Mouse (Mus musculus): ENCODE measurements around the gene Capn11. TPM values are rescaled to one million over a fixed set of nuclear protein-coding genes. Genes with fewer than 3 reads are reported as not detected.

Capn11 gene
- total RNA-seq, 2 experiments from 2014 or later, result 0.68 to 3.0 TPM

DNA sequence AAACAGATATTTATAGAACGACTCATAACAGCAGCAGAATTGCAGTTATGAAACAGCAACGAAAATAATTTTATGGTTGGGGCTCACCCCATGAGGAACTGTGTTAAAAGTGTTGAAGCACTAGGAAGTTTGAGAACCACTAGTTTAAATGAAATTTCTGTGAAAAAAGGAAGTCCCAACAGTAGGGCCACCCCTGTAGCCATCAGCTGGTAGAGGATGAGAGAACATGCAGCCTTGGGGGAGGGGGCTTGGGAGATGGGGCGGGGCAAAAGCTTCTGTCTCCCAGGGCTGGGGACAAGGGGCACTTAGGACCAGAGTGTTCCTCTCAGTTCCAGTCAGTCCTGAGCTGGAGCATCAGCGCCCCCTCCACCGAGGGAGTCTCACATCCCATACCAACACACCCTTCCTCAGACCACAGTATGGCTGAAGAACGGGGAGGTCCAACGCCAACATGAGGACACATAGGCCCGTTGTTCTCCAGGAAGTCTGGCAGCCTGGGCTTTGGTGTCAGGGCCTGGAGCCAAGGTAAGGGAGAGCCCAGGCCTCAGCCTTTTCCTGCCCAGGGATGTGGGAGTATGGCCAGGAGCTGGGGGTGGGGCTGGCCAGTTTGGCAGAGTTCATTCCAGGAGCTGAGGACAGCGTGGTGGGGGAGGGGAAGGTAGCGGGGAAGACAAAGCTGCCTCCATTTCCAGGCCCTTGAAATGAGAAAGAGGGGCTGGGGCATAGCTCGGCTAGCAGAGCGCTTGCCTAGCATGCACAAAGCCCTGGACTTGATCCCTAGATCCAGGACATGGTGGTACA, 74.8 kb downstream of the Capn11 start:
- DNase-seq (ENCODE audit: low spot score in 2 of 2), result peak in 1 of 2 experiments; percentile 72

DNA sequence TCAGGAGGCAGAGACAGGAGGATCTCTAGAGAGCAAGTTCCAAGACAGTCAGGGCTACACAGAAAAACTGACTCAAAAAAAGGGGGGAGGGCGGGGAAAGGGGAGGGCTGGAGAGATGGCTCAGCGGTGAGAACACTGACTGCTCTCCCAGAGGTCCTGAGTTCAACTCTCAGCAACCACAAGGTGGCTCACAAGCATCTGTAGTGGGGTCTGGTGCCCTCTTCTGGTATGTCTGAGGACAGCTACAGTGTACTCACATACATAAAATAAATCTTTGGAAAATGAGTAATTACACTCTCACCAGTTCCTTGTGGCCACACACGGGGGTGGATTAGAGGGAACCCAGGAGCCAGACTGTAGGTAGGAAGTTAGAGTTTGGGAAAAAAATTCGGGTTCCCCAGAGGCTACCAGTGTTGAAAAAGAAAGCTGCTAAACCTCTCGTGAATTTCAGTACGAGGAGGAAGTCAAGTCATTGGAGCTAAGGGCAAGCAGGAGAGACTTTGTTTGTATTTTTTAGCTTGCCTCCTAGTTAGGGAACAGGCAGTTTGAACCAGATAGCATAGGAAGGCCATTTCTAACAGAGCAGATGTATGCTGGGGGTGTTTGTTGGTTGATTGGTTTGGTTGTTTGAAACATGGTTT, 76.3 kb downstream of the Capn11 start:
- DNase-seq (ENCODE audit: low spot score in 2 of 2), result no peak

DNA sequence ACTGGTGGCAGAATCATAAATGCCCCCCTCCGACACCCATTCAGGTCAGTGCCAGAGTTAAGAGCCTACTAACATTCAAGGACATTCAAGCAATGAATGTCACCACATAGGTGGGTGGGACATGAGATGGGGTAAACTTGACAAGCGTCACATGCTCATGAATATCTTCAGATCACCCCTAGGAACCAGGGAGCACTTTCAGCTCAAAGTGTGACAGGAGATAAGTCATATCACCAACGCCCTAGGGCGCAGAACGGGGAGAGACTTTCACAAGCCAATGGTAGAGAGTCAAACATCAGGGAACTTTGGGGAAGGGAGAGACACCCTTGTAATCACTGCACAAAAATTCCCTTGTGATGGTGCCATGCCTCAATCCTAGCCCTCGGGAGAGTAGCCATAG, 76.9 kb downstream of the Capn11 start:
- no peak for DNase-seq (ENCODE audit: low spot score in 2 of 2)

DNA sequence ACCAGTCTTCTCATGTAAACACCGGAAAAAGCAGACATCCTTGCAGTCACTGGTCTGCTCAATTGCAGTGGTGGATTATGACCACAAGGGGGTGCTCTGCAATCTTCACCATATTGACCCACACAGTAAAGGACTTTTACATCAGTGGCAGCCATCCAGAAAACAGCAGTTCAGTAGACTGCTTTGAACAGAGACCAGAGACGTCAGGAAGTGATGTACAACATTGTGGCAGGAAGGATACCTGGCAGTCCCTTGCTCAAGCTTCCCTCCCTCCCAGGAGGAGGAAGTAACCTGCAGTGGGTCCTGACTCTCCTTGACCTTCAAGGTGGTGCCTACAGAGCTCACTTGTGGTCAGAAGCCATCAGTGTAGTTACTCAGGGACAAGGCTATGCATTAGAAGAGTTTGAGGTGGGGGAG, 77.5 kb downstream of the Capn11 start:
- peak in 1 of 2 experiments; percentile 73 for DNase-seq (ENCODE audit: low spot score in 2 of 2)

DNA sequence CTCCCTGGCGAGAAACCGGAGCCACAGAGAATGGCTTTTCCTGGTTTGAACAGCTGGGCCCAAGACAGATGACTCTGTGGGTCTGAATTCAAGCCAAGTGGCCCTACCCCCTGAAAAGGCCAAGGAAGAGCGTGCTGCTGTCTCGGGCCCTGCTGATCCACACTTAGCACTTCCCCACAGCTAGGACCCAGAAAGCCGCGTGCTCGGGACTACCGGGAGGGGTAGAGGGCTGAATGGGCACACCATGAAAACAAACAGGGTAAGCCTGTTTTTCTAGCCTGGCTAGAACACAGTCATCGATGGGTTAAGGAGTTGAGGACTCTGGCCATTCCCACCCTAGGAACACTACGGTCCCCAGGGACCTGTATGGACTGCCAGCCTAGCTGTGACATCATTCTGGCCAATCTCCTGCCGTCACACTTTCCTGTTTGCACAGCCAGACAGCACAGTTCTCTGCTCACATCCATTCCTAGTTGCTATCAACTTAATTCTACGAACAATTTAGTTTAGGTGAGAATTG, 78.1 kb downstream of the Capn11 start:
- DNase-seq (ENCODE audit: low spot score in 2 of 2), result no peak

Other genes starting within 250 kb of the Capn11 start
- gene Cdc5l, start 225.6 kb downstream of the Capn11 start, total RNA-seq (2021), result 10 to 100 TPM; 58.7 TPM
- gene Spats1, start 183.9 kb downstream of the Capn11 start, total RNA-seq (2021), result 1 to 10 TPM; 4.4 to 4.7 TPM
- gene Aars2, start 152.5 kb downstream of the Capn11 start, total RNA-seq (2021), result 10 to 100 TPM; 21.9 to 22.7 TPM
- gene Tcte1, start 135.9 kb downstream of the Capn11 start, total RNA-seq (2021), result 1 to 10 TPM in 1 of 2 experiments, under 1 TPM in 1; 0.91 to 1.6 TPM
- 100 to 1,000 TPM; 112 to 119 TPM for gene Tmem151b, start 109.6 kb downstream of the Capn11 start, total RNA-seq (2021)
- 1 to 10 TPM; 2.3 to 2.5 TPM for gene Nfkbie, start 103.6 kb downstream of the Capn11 start, total RNA-seq (2021)
- gene Slc35b2, start 95.5 kb downstream of the Capn11 start, total RNA-seq (2021), result 10 to 100 TPM; 26.2 to 29.9 TPM
- gene Hsp90ab1, start 86.1 kb downstream of the Capn11 start, total RNA-seq (2021), result 1,000 to 10,000 TPM; 1,799 to 1,827 TPM
- gene Slc29a1, start 59.7 kb downstream of the Capn11 start, total RNA-seq (2021), result 10 to 100 TPM; 16.4 to 20.4 TPM
- not detected for gene Mymx, start 57.2 kb downstream of the Capn11 start, total RNA-seq (2021)
- 10 to 100 TPM; 37.2 to 42.5 TPM for gene Mrpl14, start 27.0 kb upstream of the Capn11 start, total RNA-seq (2021)
- gene Tmem63b, start 27.6 kb upstream of the Capn11 start, total RNA-seq (2021), result 100 to 1,000 TPM; 154 to 155 TPM
- gene 1600014C23Rik, start 74.5 kb upstream of the Capn11 start, total RNA-seq (2021), result not detected

All from layer of hippocampus, adult 18-20 months (tissue).